In the genomic region with DNA sequence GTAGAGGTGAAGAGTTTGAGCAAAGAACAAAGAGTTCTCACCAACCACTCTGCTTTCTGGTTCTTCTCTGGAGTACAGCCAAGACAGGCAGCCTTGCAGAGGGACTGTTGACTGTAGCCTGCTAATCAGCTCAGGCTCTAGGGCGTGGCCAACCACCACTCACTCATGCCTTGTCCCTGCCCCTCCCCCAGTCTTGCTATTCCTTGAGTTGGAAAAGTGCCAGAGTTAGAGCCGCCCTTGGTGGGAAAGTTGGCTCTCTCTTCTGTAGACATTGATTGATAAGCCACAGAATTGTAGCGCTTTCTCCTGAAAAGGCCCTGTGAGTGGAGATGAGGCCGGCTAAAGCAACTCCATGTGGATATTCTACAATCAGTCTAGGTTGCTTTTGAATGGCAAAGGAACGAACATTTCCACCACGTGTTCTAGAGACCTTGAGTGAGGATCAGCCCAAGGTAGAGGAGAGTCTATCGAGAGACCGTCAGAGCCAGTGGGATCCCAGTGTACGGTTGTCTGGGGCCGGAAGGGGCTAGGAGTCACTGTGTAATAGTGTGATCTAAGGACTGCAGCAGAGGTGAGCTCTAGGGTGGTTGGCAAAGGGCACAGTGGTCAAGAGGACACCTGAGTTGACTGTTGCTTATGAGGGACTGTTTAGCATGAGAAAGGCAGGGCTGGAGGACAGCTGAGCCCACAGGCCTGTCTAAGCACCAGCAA, we compare ENCODE assay signal across 9 mouse cellular contexts.
DNase-seq lines count a peak whose midpoint lies in the region; ATAC-seq and TF ChIP-seq lines count a peak whose summit lies in the region.
"Had no signal": no experiment of that assay in that cellular context is flagged by ENCODE, and none has a peak within 500 bp of the region (broad histone marks: within the 10 kb centered on the region; RNA-seq: fewer than 3 reads in every experiment).

No protein-coding gene starts in this region.

- no peak overlapping the region for H3K9ac ChIP-seq in forebrain, embryonic 12.5 days

- no peak overlapping the region for H3K4me2 ChIP-seq in forebrain, embryonic 12.5 days

- peak; percentile 76; the same call in 1 of the 2 replicates for ATAC-seq in forebrain, embryonic 12.5 days (ENCODE audit: low FRiP score)
- peak; percentile 93 for ATAC-seq in megakaryocyte-erythroid progenitor cell, adult 5-6 weeks (replicated peaks; ENCODE audit: low FRiP score, low TSS enrichment, poor library complexity, severe bottlenecking)
- no peak for ATAC-seq in frontal cortex, adult (ENCODE audit: low TSS enrichment)
- ATAC-seq: Patski had no signal

- peaks cover 15% of the 10 kb centered on the region; the same call in 1 of the 2 replicates for H3K4me1 ChIP-seq in forebrain, embryonic 12.5 days

- WGBS in forebrain, embryonic 12.5 days = 69% methylated on average over 10 of the region's 10 CpGs

- no peaks in the 10 kb centered on the region for H3K27me3 ChIP-seq in forebrain, embryonic 12.5 days
- H3K27me3 ChIP-seq: Patski had no signal

- peaks cover 8% of the 10 kb centered on the region for H3K9me3 ChIP-seq in forebrain, embryonic 12.5 days

- no peak for TF ChIP-seq CTCF in gastrocnemius, adult 2 months (IDR thresholded peaks at IDR 0.05)

- no peak overlapping the region for H3K4me3 ChIP-seq in forebrain, embryonic 12.5 days (replicated peaks)
- no peak overlapping the region for H3K4me3 ChIP-seq in gastrocnemius, adult 2 months

- H3K27ac ChIP-seq in forebrain, embryonic 12.5 days = no peak overlapping the region
- no peak overlapping the region for H3K27ac ChIP-seq in gastrocnemius, adult 2 months

- intact Hi-C loops in gastrocnemius, adult 2 months (cut with DNase I) = no loop called here

- DNase-seq in ovary, adult 18-20 months (ENCODE audit: low spot score) = peak; percentile 50
- no peak for DNase-seq in ovary, postnatal 10 days (ENCODE audit: low spot score)
- DNase-seq in kidney, postnatal 25 days = peak; percentile 8 to 48
- no peak for DNase-seq in gastrocnemius, adult 2 months
- no peak for DNase-seq in right cerebral cortex, postnatal 4 days

- H3K36me3 ChIP-seq in forebrain, embryonic 12.5 days (replicated peaks) = no peaks in the 10 kb centered on the region

Comparison
In these comparisons a context has a peak if more than half of its experiments do, and no peak if none do; other contexts are left out.
1. DNase-seq: peak in ovary, adult 18-20 months (single experiment) and kidney, postnatal 25 days (2 of 2); none in ovary, postnatal 10 days (single experiment), gastrocnemius, adult 2 months (single experiment) and right cerebral cortex, postnatal 4 days (single experiment).